Comparison of ENCODE assay signal across 8 mouse cellular contexts in genomic region chr19:3574593-3575094, GRCm38 (mm10). TPM values are rescaled to one million over a fixed set of nuclear protein-coding genes. Genes with fewer than 3 reads are reported as not detected.
DNase-seq lines count a peak whose midpoint lies in the region; ATAC-seq lines count a peak whose summit lies in the region.

No protein-coding gene starts in this region.

- WGBS in embryonic facial prominence, embryonic 15.5 days: 1% methylated on average over 9 of the region's 9 CpGs
- 4% methylated on average over 9 of the region's 9 CpGs for WGBS in limb, embryonic 11.5 days
- WGBS in neural tube, embryonic 14.5 days: 3% methylated on average over 9 of the region's 9 CpGs

- H3K36me3 ChIP-seq in embryonic facial prominence, embryonic 15.5 days: no peaks in the 10 kb centered on the region
- no peaks in the 10 kb centered on the region for H3K36me3 ChIP-seq in limb, embryonic 11.5 days (ENCODE audit: control insufficient read depth, insufficient read depth, low read length)
- no peaks in the 10 kb centered on the region for H3K36me3 ChIP-seq in neural tube, embryonic 14.5 days (ENCODE audit: control insufficient read depth, insufficient read depth, low read length)

- peak overlapping the region; percentile 95; the same call in 1 of the 2 replicates for H3K27ac ChIP-seq in embryonic facial prominence, embryonic 15.5 days (replicated peaks)
- H3K27ac ChIP-seq in limb, embryonic 11.5 days (replicated peaks; ENCODE audit: low read depth, low read length): no peak overlapping the region
- peak overlapping the region; percentile 93; the same call in 1 of the 2 replicates for H3K27ac ChIP-seq in neural tube, embryonic 14.5 days (ENCODE audit: low read depth, low read length)

- H3K9me3 ChIP-seq in embryonic facial prominence, embryonic 15.5 days (replicated peaks): no peaks in the 10 kb centered on the region
- no peaks in the 10 kb centered on the region for H3K9me3 ChIP-seq in limb, embryonic 11.5 days (ENCODE audit: control insufficient read depth, low read length)
- no peaks in the 10 kb centered on the region for H3K9me3 ChIP-seq in neural tube, embryonic 14.5 days (ENCODE audit: control insufficient read depth, low read length)

- peaks cover 21% of the 10 kb centered on the region for H3K4me1 ChIP-seq in embryonic facial prominence, embryonic 15.5 days
- peaks cover 4% of the 10 kb centered on the region; the same call in 1 of the 2 replicates for H3K4me1 ChIP-seq in limb, embryonic 11.5 days (ENCODE audit: control insufficient read depth, insufficient read depth, low read length)
- H3K4me1 ChIP-seq in neural tube, embryonic 14.5 days (ENCODE audit: control insufficient read depth, insufficient read depth, low read length): peaks cover 19% of the 10 kb centered on the region

- H3K4me3 ChIP-seq in embryonic facial prominence, embryonic 15.5 days (replicated peaks): peak overlapping the region; percentile 78
- peak overlapping the region; percentile 95 for H3K4me3 ChIP-seq in limb, embryonic 11.5 days (ENCODE audit: low read depth, low read length)
- peak overlapping the region; percentile 88 for H3K4me3 ChIP-seq in neural tube, embryonic 14.5 days (ENCODE audit: low read depth, low read length)

- no peaks in the 10 kb centered on the region for H3K27me3 ChIP-seq in embryonic facial prominence, embryonic 15.5 days
- H3K27me3 ChIP-seq in limb, embryonic 11.5 days (ENCODE audit: control insufficient read depth, insufficient read depth, low read length): no peaks in the 10 kb centered on the region
- H3K27me3 ChIP-seq in neural tube, embryonic 14.5 days (ENCODE audit: control insufficient read depth, insufficient read depth, low read length): no peaks in the 10 kb centered on the region

- peak overlapping the region; percentile 59 for H3K9ac ChIP-seq in embryonic facial prominence, embryonic 15.5 days
- peak overlapping the region; percentile 94 for H3K9ac ChIP-seq in limb, embryonic 11.5 days (ENCODE audit: low read length)
- peak overlapping the region; percentile 80 for H3K9ac ChIP-seq in neural tube, embryonic 14.5 days (replicated peaks; ENCODE audit: low read depth, low read length)

- ATAC-seq in CD4-positive, CD25-positive, alpha-beta regulatory T cell, adult 4 months: no peak
- no peak for ATAC-seq in embryonic facial prominence, embryonic 15.5 days (ENCODE audit: insufficient number of reproducible peaks, low FRiP score, low TSS enrichment, low read depth)
- ATAC-seq in limb, embryonic 11.5 days (ENCODE audit: insufficient number of reproducible peaks, low FRiP score, low TSS enrichment, low read depth): no peak
- no peak for ATAC-seq in neural tube, embryonic 14.5 days (ENCODE audit: low read depth)

- H3K4me2 ChIP-seq in embryonic facial prominence, embryonic 15.5 days (replicated peaks): peak overlapping the region; percentile 74
- peak overlapping the region; percentile 65 for H3K4me2 ChIP-seq in limb, embryonic 11.5 days (ENCODE audit: low read depth, severe bottlenecking)
- H3K4me2 ChIP-seq in neural tube, embryonic 14.5 days (ENCODE audit: low read depth, low read length): peak overlapping the region; percentile 91

- peak; percentile 42 for DNase-seq in CD4-positive, CD25-positive, alpha-beta regulatory T cell, adult 2 months (ENCODE audit: low read depth, low spot score)
- peak; percentile 48 for DNase-seq in 3T3-L1 (ENCODE audit: low read depth, low spot score)
- DNase-seq in limb, embryonic 11.5 days (ENCODE audit: low spot score): no peak
- DNase-seq in frontal cortex, postnatal 36 days (ENCODE audit: low spot score in 2 of 2): no peak
- no peak for DNase-seq in gastrocnemius, postnatal 4 days (ENCODE audit: low spot score in 2 of 2)

RNA-seq across cellular contexts. Expression of gene Ppp6r3, which starts 0.9 kb away (rescaled TPM):
- polyA plus RNA-seq in CD4-positive, CD25-positive, alpha-beta regulatory T cell, adult 4 months (2017; shearing (Covaris generic)): 10 to 100 TPM; 73.5 to 93.5 TPM
- polyA plus RNA-seq in embryonic facial prominence, embryonic 15.5 days (2015; fragmentation: Nextera tagmentation; extraction: Ambion mirVana): 50.1 and 55.0 TPM in 2 replicates
- polyA plus RNA-seq in limb, embryonic 11.5 days (2014; fragmentation: Nextera tagmentation; extraction: Ambion mirVana): 78.5 and 87.6 TPM in 2 replicates
- 67.3 and 72.5 TPM in 2 replicates for polyA plus RNA-seq in neural tube, embryonic 14.5 days (2014; fragmentation: Nextera tagmentation; extraction: Ambion mirVana)
- total RNA-seq in gastrocnemius, postnatal 4 days (2021): 10 to 100 TPM; 79.3 to 94.5 TPM

Comparison
In these comparisons a context has a peak if more than half of its experiments do, and no peak if none do; other contexts are left out.
1. DNase-seq: peak in CD4-positive, CD25-positive, alpha-beta regulatory T cell, adult 2 months (single experiment) and 3T3-L1 (single experiment); none in limb, embryonic 11.5 days (single experiment), frontal cortex, postnatal 36 days (0 of 2) and gastrocnemius, postnatal 4 days (0 of 2).
2. Peak in every context shown above with its lines, with median percentiles within 50 percentile points of each other: H3K4me2 ChIP-seq, H3K4me3 ChIP-seq and H3K9ac ChIP-seq.